Mouse (Mus musculus) ES-E14 (cell line): Measurements from ENCODE around the gene Pde2a. TPM values are rescaled to one million over a fixed set of nuclear protein-coding genes. Genes with fewer than 3 reads are reported as not detected.

Experiments
- DNase-seq: peaks from one replicate; pipeline ENCODE4 v3.0.0-alpha.2; 2013; ENCODE audit warnings: low read depth, low spot score
- H3K27ac ChIP-seq: 2 replicates; pipeline ENCODE4 v1.5.1; 2012; ENCODE audit warnings: low read depth, mild to moderate bottlenecking, low read length, moderate library complexity, mixed read lengths; ENCODE audit not compliant: poor library complexity, insufficient read depth, severe bottlenecking
- H3K36me3 ChIP-seq: 2 replicates; pipeline ENCODE4 v1.6.1; 2012; ENCODE audit warnings: mild to moderate bottlenecking, low read length, moderate library complexity, mixed read lengths; ENCODE audit not compliant: control insufficient read depth, poor library complexity, insufficient read depth, severe bottlenecking
- H3K4me1 ChIP-seq, 2 experiments: fragments of 150-350 bp in 1 of 2; sonication (generic) in 1 of 2; 2 replicates each; pipeline ENCODE4 v1.6.1; 2012; ENCODE audit warnings: low read length in 2 of 2, mild to moderate bottlenecking in 1 of 2, mixed read lengths in 1 of 2; ENCODE audit not compliant: control insufficient read depth in 2 of 2, insufficient read depth in 2 of 2, poor library complexity in 1 of 2
- H3K4me3 ChIP-seq, 2 experiments: fragments of 150-350 bp in 1 of 2; sonication (generic) in 1 of 2; 2 replicates each; pipeline ENCODE4 v1.5.1; 2012; ENCODE audit warnings: low read length in 2 of 2, low read depth in 1 of 2, mild to moderate bottlenecking in 1 of 2, mixed read lengths in 1 of 2; ENCODE audit not compliant: insufficient read depth in 1 of 2, poor library complexity in 1 of 2, severe bottlenecking in 1 of 2
- H3K9ac ChIP-seq: 2 replicates; pipeline ENCODE4 v1.6.1; 2012; ENCODE audit warnings: low read depth, mild to moderate bottlenecking, low read length, mixed read lengths; ENCODE audit not compliant: poor library complexity, insufficient read depth, severe bottlenecking
- H3K9me3 ChIP-seq: fragments of 150-350 bp; sonication (generic); 2 replicates; pipeline ENCODE4 v1.6.1; 2012; ENCODE audit warnings: low read depth, mild to moderate bottlenecking, low read length; ENCODE audit not compliant: control insufficient read depth, insufficient read depth
- CHD2 ChIP-seq: IDR thresholded peaks from 2 replicates; pipeline ENCODE4 v1.6.1; 2014; ENCODE audit warnings: mild to moderate bottlenecking, low read depth, low read length, inconsistent platforms
- HCFC1 ChIP-seq: IDR thresholded peaks from 2 replicates; pipeline ENCODE4 v1.6.1; 2012; ENCODE audit warnings: low read length, inconsistent platforms, borderline replicate concordance; ENCODE audit not compliant: insufficient read depth
- MAFK ChIP-seq: IDR thresholded peaks from 2 replicates; pipeline ENCODE4 v1.6.1; 2014; ENCODE audit warnings: mild to moderate bottlenecking, low read depth, low read length, inconsistent platforms; ENCODE audit not compliant: insufficient read depth
- ZC3H11A ChIP-seq: IDR thresholded peaks from 2 replicates; pipeline ENCODE4 v1.6.1; 2012; ENCODE audit warnings: low read depth, mild to moderate bottlenecking, inconsistent platforms, low read length, borderline replicate concordance
- ZNF384 ChIP-seq: IDR thresholded peaks from 2 replicates; pipeline ENCODE4 v1.6.1; 2012; ENCODE audit warnings: low read depth, low read length, inconsistent platforms
- in situ Hi-C, 2 experiments: fragments of 600-800 bp; cut with MboI; formaldehyde crosslinking; loops; one replicate each; pipeline ENCODE4 v1.15.1; 2025; ENCODE audit warnings: low sequenced_read_pairs in 2 of 2, inconsistent platforms in 1 of 2; ENCODE audit not compliant: unreplicated experiment in 2 of 2
- total RNA-seq: library from RNA; depleted of rRNA; stranded (reverse); fragments of 300-350 nt; gene quantifications from 2 replicates; pipeline ENCODE4 v1.2.3, GENCODE M21; 2012

The Pde2a gene
- total RNA-seq, 1 experiment, result 6.2 TPM

DNA sequence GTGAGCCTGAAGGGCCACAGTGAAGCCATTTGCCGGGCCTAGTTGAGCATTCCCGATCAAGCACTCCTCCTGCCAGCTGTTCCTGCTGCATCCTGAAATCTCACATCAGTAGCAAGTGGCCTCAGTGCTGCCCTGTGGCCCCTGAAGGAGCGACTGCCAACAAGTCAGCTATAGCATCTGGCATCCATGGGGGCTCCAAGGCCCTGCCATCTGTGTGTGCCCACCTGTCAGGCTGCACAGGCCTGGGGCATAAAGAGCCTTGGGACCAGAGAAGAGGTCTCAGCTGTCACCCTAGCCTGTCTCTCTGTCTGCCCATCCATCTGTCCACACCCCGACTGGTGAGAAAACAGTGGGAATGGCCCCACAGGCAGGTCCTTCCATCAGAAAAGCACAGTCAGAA lies 43.4 kb downstream of the Pde2a start:
- no peak for TF ChIP-seq HCFC1
- no peak for TF ChIP-seq ZC3H11A
- no peak for TF ChIP-seq CHD2
- no peak for TF ChIP-seq MAFK
- TF ChIP-seq ZNF384, result no peak
- no peaks in the 10 kb centered on the region for H3K36me3 ChIP-seq
- in situ Hi-C loops, result no loop called here
- H3K9me3 ChIP-seq, result no peaks in the 10 kb centered on the region
- no peak overlapping the region for H3K4me3 ChIP-seq
- H3K9ac ChIP-seq, result no peak overlapping the region
- no peaks in the 10 kb centered on the region for H3K4me1 ChIP-seq
- no peak for DNase-seq
- no peak overlapping the region for H3K27ac ChIP-seq

DNA sequence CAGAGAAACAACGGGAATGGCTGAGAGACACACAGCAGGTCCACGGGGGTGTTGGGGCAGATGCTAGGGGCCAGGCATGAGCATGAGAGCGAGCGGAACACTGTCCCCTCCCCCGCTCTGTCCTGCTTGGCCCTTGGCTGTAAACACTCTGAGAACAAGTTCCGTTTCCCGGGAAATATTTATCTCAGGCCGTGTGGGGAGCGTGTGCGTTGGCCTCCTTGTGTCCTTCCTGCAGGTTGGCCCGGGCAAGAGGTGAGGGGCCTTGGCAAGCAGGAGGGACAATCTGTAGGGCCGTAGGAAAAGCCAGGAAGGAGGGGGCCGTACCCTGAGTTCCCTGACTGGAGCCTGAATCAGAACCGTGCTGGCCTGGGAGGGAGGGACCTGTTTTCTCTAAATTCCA lies 43.9 kb downstream of the Pde2a start:
- no peak overlapping the region for H3K4me3 ChIP-seq
- DNase-seq, result no peak
- no peak for TF ChIP-seq CHD2
- TF ChIP-seq MAFK, result no peak
- no peak for TF ChIP-seq HCFC1
- no peak for TF ChIP-seq ZC3H11A
- no peak for TF ChIP-seq ZNF384
- H3K36me3 ChIP-seq, result no peaks in the 10 kb centered on the region
- no peak overlapping the region for H3K27ac ChIP-seq
- no peaks in the 10 kb centered on the region for H3K9me3 ChIP-seq
- in situ Hi-C loops, result no loop called here
- no peaks in the 10 kb centered on the region for H3K4me1 ChIP-seq
- H3K9ac ChIP-seq, result no peak overlapping the region

DNA sequence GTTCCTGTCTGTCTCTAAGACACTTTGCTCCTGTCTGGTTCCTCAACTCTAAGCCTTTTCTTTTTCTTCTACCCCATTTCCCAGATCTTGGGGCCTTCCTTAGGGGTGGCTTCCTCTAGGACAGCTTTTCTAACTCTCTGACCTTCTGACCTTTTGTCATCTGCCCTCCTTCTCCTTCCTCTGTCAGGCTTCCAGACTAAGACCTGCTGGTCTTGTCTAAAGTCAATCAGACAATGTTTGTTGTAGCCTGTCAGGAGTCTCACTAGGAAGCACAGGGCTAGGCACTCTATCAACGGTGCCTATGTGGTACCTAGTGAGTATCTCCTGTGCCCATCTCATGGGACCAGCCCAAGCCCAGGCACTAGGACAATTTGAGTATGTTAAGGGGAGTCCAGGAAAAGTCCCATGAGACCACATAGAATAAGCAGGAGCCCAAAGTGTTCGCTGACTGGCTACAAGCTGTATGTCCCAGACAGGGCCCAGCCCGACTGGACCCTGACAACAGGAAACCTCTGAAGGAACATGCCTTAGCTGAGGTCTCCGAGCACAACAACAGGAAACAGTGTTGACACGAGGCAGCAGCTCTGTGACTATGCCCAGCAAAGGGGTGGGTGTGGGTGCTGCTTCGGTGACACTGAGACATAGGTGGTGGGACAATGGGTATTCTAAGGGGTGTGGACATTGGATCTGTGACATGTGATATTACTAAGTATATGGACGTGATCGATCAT lies 44.5 kb downstream of the Pde2a start:
- in situ Hi-C loops, result no loop called here
- no peak for DNase-seq
- H3K9ac ChIP-seq, result no peak overlapping the region
- TF ChIP-seq ZNF384 (no peak), ZC3H11A (no peak), MAFK (no peak), CHD2 (no peak), HCFC1 (no peak)
- H3K4me1 ChIP-seq, result no peaks in the 10 kb centered on the region
- H3K36me3 ChIP-seq, result no peaks in the 10 kb centered on the region
- no peak overlapping the region for H3K27ac ChIP-seq
- H3K4me3 ChIP-seq, result no peak overlapping the region
- no peaks in the 10 kb centered on the region for H3K9me3 ChIP-seq

GRCm38 (mm10) chr7:101466581-101467081 lies 45.1 kb downstream of the Pde2a start:
- TF ChIP-seq HCFC1 (no peak), ZNF384 (no peak), ZC3H11A (no peak), MAFK (no peak), CHD2 (no peak)
- no peaks in the 10 kb centered on the region for H3K9me3 ChIP-seq
- no peaks in the 10 kb centered on the region for H3K36me3 ChIP-seq
- no peaks in the 10 kb centered on the region for H3K4me1 ChIP-seq
- no peak for DNase-seq
- H3K27ac ChIP-seq, result no peak overlapping the region
- no peak overlapping the region for H3K9ac ChIP-seq
- in situ Hi-C loops, result no loop called here
- no peak overlapping the region for H3K4me3 ChIP-seq

- Histone ChIP-seq H3K4me3 (no peak overlapping the region), H3K9me3 (no peaks in the 10 kb centered on the region), H3K27ac (no peak overlapping the region), H3K36me3 (no peaks in the 10 kb centered on the region), H3K4me1 (no peaks in the 10 kb centered on the region), H3K9ac (no peak overlapping the region)
- in situ Hi-C loops, result no loop called here
- DNase-seq, result no peak
- TF ChIP-seq CHD2 (no peak), ZC3H11A (no peak), HCFC1 (no peak), MAFK (no peak), ZNF384 (no peak)
Observed at GRCm38 (mm10) chr7:101471423-101471822, 49.9 kb downstream of the Pde2a start.
